In genomic region chr7:19567426-19567825, GRCm38 (mm10) we compare ENCODE assay signal across 12 mouse cellular contexts. TPM values are rescaled to one million over a fixed set of nuclear protein-coding genes. Genes with fewer than 3 reads are reported as not detected.
"Had no signal": no experiment of that assay in that cellular context is flagged by ENCODE, and none has a peak within 500 bp of the region (broad histone marks: within the 10 kb centered on the region; RNA-seq: fewer than 3 reads in every experiment).

No protein-coding gene starts in this region.

- H3K4me3 ChIP-seq: hindbrain, embryonic 12.5 days; left cerebral cortex, adult 2 months; limb, embryonic 15.5 days; midbrain, embryonic 12.5 days had no signal

- H3K27me3 ChIP-seq: hindbrain, embryonic 12.5 days; limb, embryonic 15.5 days; midbrain, embryonic 12.5 days had no signal

- H3K27ac ChIP-seq: hindbrain, embryonic 12.5 days; left cerebral cortex, adult 2 months; limb, embryonic 15.5 days; midbrain, embryonic 12.5 days had no signal

- H3K9me3 ChIP-seq: hindbrain, embryonic 12.5 days; midbrain, embryonic 12.5 days had no signal

- ATAC-seq: hindbrain, embryonic 16.5 days; inflammation-experienced regulatory T-cells, adult 6 months had no signal

- DNase-seq: lung, adult 18-20 months; spleen, adult 18-20 months; thymus, adult 2 months; thymus, postnatal 25 days had no signal

- H3K9ac ChIP-seq: hindbrain, embryonic 12.5 days; limb, embryonic 15.5 days; midbrain, embryonic 12.5 days had no signal

- H3K4me2 ChIP-seq: hindbrain, embryonic 12.5 days; limb, embryonic 15.5 days; midbrain, embryonic 12.5 days had no signal

RNA-seq across cellular contexts. Expression of gene Zfp296, which starts 9.7 kb away (rescaled TPM):
- polyA plus RNA-seq: midbrain, postnatal 0 days had no signal

RNA-seq across cellular contexts. Expression of gene Nkpd1, which starts 49.8 kb away (rescaled TPM):
- polyA plus RNA-seq: inflammation-experienced regulatory T-cells, adult 6 months; stomach, embryonic 14.5 days had no signal
